16 mouse cellular contexts compared by ENCODE assay signal in genomic region chr2:142867481-142867880, GRCm38 (mm10).
"Had no signal": no experiment of that assay in that cellular context is flagged by ENCODE, and none has a peak within 500 bp of the region (broad histone marks: within the 10 kb centered on the region; RNA-seq: fewer than 3 reads in every experiment).

No protein-coding gene starts in this region.

- ATAC-seq: inflammation-experienced regulatory T-cells, adult 6 months; intestine, postnatal 0 days; liver, postnatal 0 days; midbrain, embryonic 13.5 days had no signal

- H3K36me3 ChIP-seq: limb, embryonic 12.5 days had no signal

- H3K9me3 ChIP-seq: limb, embryonic 12.5 days; liver, embryonic 13.5 days; megakaryocyte, embryonic 14.5 days; midbrain, embryonic 13.5 days had no signal

- H3K4me3 ChIP-seq: limb, embryonic 12.5 days; liver, embryonic 13.5 days; megakaryocyte, embryonic 14.5 days; midbrain, embryonic 13.5 days had no signal

- DNase-seq: kidney, adult 9 months; kidney, postnatal 36 days; layer of hippocampus, adult 9-11 months; layer of hippocampus, postnatal 36 days; liver; liver, embryonic 13.5 days; liver, postnatal 0 days; right cerebral cortex, postnatal 14 days had no signal

- H3K27me3 ChIP-seq: limb, embryonic 12.5 days; liver, embryonic 13.5 days; megakaryocyte, embryonic 14.5 days; midbrain, embryonic 13.5 days had no signal

- H3K9ac ChIP-seq: limb, embryonic 12.5 days; liver, embryonic 13.5 days; liver, postnatal 0 days; midbrain, embryonic 13.5 days had no signal

- H3K4me1 ChIP-seq: limb, embryonic 12.5 days; liver, embryonic 13.5 days; megakaryocyte, embryonic 14.5 days; midbrain, embryonic 13.5 days had no signal

- H3K4me2 ChIP-seq: limb, embryonic 12.5 days; liver, embryonic 13.5 days; midbrain, embryonic 13.5 days had no signal

- H3K27ac ChIP-seq: kidney, postnatal 0 days; limb, embryonic 12.5 days; liver, embryonic 13.5 days; macrophage; midbrain, embryonic 13.5 days; stomach, postnatal 0 days had no signal
